Mouse (Mus musculus) kidney, embryonic 14.5 days (tissue): ENCODE measurements around the gene Urad. TPM values are rescaled to one million over a fixed set of nuclear protein-coding genes. Genes with fewer than 3 reads are reported as not detected.

ENCODE experiments used
- ATAC-seq: fragments of 200-750 bp; cut with Nextera tagmentation; 2 replicates; pipeline ENCODE4 v1.8.0; 2017; ENCODE audit warnings: moderate number of reproducible peaks, mild to moderate bottlenecking, moderate TSS enrichment, moderate library complexity; ENCODE audit not compliant: low FRiP score, low TSS enrichment
- H3K27ac ChIP-seq: fragments of 300-500 bp; sonication (generic); 2 replicates; pipeline ENCODE4 v1.5.1; 2014; ENCODE audit warnings: low read depth, mild to moderate bottlenecking, low read length, moderate library complexity, mixed read lengths
- H3K27me3 ChIP-seq: fragments of 300-500 bp; sonication (generic); 2 replicates; pipeline ENCODE4 v1.6.1; 2014; ENCODE audit warnings: mild to moderate bottlenecking, low read length; ENCODE audit not compliant: control insufficient read depth, insufficient read depth
- H3K36me3 ChIP-seq: fragments of 300-500 bp; sonication (generic); 2 replicates; pipeline ENCODE4 v1.6.1; 2014; ENCODE audit warnings: low read length, mixed read lengths; ENCODE audit not compliant: control insufficient read depth, insufficient read depth
- H3K4me1 ChIP-seq: fragments of 300-500 bp; sonication (generic); 2 replicates; pipeline ENCODE4 v1.6.1; 2014; ENCODE audit warnings: low read length, mixed read lengths; ENCODE audit not compliant: control insufficient read depth, insufficient read depth
- H3K4me2 ChIP-seq: fragments of 300-500 bp; sonication (generic); replicated peaks from 2 replicates; pipeline ENCODE4 v1.6.1; 2014; ENCODE audit warnings: low read depth, mild to moderate bottlenecking, low read length
- H3K4me3 ChIP-seq: fragments of 300-500 bp; sonication (generic); 2 replicates; pipeline ENCODE4 v1.5.1; 2014; ENCODE audit warnings: mild to moderate bottlenecking, low read length
- H3K9ac ChIP-seq: fragments of 300-500 bp; sonication (generic); 2 replicates; pipeline ENCODE4 v1.6.1; 2014; ENCODE audit warnings: low read depth, mild to moderate bottlenecking, low read length, moderate library complexity
- H3K9me3 ChIP-seq: fragments of 300-500 bp; sonication (generic); 2 replicates; pipeline ENCODE4 v1.6.1; 2016; ENCODE audit warnings: low read length; ENCODE audit not compliant: control insufficient read depth
- WGBS: fragments of 180-500 bp; shearing (Covaris S2); extraction: QIAGEN DNeasy Blood & Tissue Kit; methylation state at CpG from one replicate; pipeline ENCODE4 v1.1.7; 2014; 5-methylcytosine and 5-hydroxymethylcytosine counted together
- polyA plus RNA-seq: library from polyadenylated mRNA; unstranded; fragments of >200 nt; fragmentation: Nextera tagmentation; extraction: Ambion mirVana; gene quantifications from 2 replicates; pipeline ENCODE4 v1.2.1, GENCODE M21; 2014

Gene Urad
- polyA plus RNA-seq, 1 experiment from 2014 or later: not detected

DNA sequence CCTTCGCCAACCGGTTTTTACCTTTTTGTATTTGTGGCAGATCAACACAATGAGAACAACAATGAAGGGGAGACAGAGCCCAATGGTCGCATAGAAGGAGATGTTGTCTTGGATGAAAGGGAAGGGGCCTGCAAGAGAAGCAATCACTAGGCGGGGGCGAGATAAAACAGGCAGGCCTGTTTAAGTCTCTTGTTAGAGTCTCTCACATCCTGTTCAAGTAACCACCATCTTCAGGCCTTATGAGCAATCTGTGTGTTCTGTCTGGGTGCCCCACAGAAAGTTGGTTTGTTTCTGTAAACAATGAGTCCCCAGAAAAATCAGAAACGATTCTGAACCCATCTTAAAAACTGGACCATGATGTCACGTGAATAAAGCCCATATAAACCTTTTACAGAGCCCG, 32.7 kb upstream of the Urad start:
- no peak for ATAC-seq
- Histone ChIP-seq H3K9me3 (no peaks in the 10 kb centered on the region), H3K27ac (no peak overlapping the region), H3K4me2 (no peak overlapping the region), H3K4me3 (no peak overlapping the region), H3K4me1 (no peaks in the 10 kb centered on the region), H3K9ac (no peak overlapping the region), H3K36me3 (no peaks in the 10 kb centered on the region), H3K27me3 (no peaks in the 10 kb centered on the region)
- whole genome bisulfite sequencing: 87% methylated on average over 8 of the region's 8 CpGs

DNA sequence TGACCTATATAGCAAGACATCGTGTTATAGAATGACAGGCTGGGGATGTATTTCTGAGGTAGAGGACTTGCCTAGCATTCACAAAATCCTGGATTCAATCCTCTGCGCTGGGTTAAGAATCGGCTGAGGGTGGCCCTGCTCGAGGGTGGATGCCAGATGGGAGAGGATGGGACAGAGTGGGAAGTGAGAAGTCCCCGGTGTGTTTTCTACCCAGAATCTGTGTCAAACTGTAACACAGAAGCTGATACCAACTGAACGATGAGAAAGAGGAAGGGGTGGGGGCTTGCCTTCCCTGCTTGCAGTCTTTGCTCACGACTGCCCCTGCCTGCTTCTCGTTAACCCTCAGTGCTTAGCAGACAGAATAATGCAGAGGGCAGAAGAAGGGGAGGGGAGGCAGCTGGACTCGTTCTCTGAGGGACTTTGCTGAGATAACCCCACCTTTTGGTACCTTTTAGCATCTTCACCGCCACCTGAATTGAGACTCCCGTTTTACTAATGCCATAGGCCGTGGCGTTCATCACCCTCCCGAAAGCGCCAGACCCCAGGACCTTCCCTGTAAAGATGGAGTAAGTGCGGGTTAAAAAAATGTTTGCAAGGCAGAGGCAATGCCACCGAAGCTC, 32.0 kb upstream of the Urad start:
- no peak for ATAC-seq
- H3K27me3 ChIP-seq: no peaks in the 10 kb centered on the region
- WGBS: 64% methylated on average over 17 of the region's 17 CpGs
- H3K4me2 ChIP-seq: no peak overlapping the region
- no peak overlapping the region for H3K9ac ChIP-seq
- H3K4me3 ChIP-seq: no peak overlapping the region
- no peaks in the 10 kb centered on the region for H3K9me3 ChIP-seq
- no peaks in the 10 kb centered on the region for H3K4me1 ChIP-seq
- H3K27ac ChIP-seq: no peak overlapping the region
- H3K36me3 ChIP-seq: no peaks in the 10 kb centered on the region

DNA sequence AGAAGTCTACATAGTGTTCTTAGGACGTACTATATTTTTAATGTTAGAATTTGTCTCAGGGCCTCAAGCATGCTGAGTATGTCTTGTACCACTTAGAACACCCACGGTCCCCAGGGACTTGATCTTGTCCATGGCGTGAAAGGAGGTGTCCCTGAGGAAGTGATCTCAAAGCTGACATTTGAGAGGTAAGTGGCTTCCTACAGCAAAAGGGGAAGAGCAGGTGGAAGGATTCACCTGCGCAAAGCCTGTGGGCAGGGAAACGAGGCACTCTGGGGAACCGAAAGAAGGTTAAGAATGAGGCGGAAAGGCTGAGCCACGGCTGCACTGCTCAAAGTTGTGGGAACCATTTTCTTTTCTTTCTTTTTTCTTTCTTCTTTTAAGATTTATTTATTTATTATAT, 29.7 kb upstream of the Urad start:
- H3K4me2 ChIP-seq: no peak overlapping the region
- H3K27ac ChIP-seq: no peak overlapping the region
- 90% methylated on average over 8 of the region's 8 CpGs for WGBS
- no peaks in the 10 kb centered on the region for H3K36me3 ChIP-seq
- no peaks in the 10 kb centered on the region for H3K27me3 ChIP-seq
- H3K4me3 ChIP-seq: no peak overlapping the region
- no peaks in the 10 kb centered on the region for H3K9me3 ChIP-seq
- no peak overlapping the region for H3K9ac ChIP-seq
- no peak for ATAC-seq
- no peaks in the 10 kb centered on the region for H3K4me1 ChIP-seq

DNA sequence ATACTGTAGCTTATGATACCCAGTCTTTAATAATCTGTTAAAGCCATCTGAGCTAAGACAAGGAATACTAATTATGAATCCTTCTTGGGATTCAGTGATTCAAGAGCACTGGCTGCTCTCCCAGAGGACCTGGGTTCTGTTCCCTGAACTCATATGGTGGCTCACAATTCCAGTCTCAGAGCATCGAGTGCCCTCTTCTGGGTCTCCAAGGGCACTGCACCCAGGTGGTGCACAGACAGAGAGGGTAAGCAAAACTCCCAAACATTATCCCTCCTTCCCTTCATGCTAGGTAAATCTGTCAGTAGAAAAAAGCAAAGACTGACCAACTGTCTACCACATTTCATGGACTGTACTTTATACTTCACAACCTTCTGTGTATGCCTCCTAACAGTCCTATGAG, 23.7 kb upstream of the Urad start:
- no peak for ATAC-seq
- WGBS: 89% methylated on average over 1 of the region's 1 CpGs
- Histone ChIP-seq H3K27me3 (no peaks in the 10 kb centered on the region), H3K27ac (no peak overlapping the region), H3K9me3 (no peaks in the 10 kb centered on the region), H3K4me2 (no peak overlapping the region), H3K36me3 (no peaks in the 10 kb centered on the region), H3K4me1 (no peaks in the 10 kb centered on the region), H3K9ac (no peak overlapping the region), H3K4me3 (no peak overlapping the region)

DNA sequence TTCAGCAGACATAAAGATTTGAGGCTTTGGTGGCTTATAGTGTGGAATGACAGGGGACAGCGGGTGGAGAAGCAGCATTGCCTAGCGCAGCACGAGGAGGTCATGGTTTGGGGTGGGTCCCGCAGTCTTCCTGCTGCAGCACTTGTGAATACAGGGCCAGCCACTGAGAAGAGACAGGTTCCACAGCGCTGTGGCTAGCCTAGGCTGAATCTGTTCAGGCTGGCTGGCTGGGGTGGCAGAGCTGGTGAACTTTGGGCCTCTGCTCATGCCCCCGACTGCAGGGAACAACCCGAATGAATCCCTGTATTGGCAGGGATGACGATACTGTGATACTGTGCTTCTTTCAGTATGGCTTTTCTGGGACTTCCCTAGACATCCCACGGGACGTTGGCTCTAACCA, 21.7 kb upstream of the Urad start:
- no peaks in the 10 kb centered on the region for H3K4me1 ChIP-seq
- H3K27ac ChIP-seq: no peak overlapping the region
- no peak for ATAC-seq
- 89% methylated on average over 10 of the region's 10 CpGs for WGBS
- H3K4me2 ChIP-seq: no peak overlapping the region
- H3K9me3 ChIP-seq: no peaks in the 10 kb centered on the region
- no peak overlapping the region for H3K9ac ChIP-seq
- H3K4me3 ChIP-seq: no peak overlapping the region
- no peaks in the 10 kb centered on the region for H3K27me3 ChIP-seq
- no peaks in the 10 kb centered on the region for H3K36me3 ChIP-seq

DNA sequence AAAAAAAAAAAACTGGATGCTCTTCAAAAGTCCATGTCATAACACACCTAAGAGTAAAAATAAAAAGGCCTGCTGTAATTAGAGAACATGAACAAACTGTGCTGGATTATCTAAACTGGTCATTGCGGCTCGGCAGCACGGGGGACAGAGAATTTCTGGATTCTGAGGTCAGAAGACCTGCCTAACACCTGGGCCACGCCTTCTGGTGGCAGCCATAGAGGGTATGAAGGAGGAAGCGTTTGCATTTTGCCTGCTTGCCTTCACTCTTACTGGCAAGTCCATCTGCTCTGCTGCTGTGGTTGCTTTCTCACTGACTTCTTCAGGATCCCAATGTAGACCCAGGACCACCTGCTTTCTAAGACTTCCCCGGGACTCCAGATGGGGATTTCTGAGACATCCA, 20.7 kb upstream of the Urad start:
- no peak overlapping the region for H3K9ac ChIP-seq

DNA sequence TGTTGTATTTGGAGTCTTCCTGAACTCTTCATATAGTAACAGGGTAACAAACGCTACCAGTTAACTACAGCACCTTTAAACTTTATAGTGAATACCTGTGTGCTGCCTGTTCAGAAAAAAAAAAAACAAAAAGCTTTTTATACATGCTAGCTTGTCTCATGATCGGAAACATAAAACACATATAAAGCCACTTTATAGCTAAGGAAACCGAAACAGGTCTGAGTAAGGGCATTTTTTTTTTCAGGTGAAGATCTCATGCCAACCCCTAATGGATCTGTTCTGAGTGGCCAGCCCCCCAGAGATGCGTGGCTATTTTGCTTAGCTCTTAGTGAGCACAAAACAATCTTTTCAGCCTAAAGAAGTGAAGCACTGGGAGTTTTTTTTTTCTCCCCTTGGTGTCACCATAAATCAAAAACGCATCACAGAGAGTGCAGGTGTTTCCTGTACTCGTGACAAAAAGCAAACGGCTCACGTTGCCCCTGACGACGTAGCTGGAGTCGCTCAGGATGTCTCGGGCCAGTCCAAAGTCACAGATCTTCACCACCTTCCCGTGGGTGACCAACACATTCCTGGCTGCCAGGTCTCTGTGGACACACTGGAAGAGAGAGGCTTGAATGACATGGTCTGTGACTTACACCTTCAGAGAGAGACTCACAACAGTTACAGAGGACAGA, 18.6 kb upstream of the Urad start:
- H3K9ac ChIP-seq: no peak overlapping the region
- ATAC-seq: no peak
- H3K36me3 ChIP-seq: no peaks in the 10 kb centered on the region
- no peaks in the 10 kb centered on the region for H3K4me1 ChIP-seq
- H3K4me3 ChIP-seq: no peak overlapping the region
- H3K9me3 ChIP-seq: no peaks in the 10 kb centered on the region
- no peaks in the 10 kb centered on the region for H3K27me3 ChIP-seq
- no peak overlapping the region for H3K27ac ChIP-seq
- WGBS: 34% methylated on average over 13 of the region's 13 CpGs
- H3K4me2 ChIP-seq: no peak overlapping the region

More for the DNA sequence above, 20.7 kb upstream of the Urad start:
- no peaks in the 10 kb centered on the region for H3K4me1 ChIP-seq
- H3K4me3 ChIP-seq: no peak overlapping the region
- no peaks in the 10 kb centered on the region for H3K9me3 ChIP-seq
- no peak overlapping the region for H3K4me2 ChIP-seq
- no peak for ATAC-seq
- no peaks in the 10 kb centered on the region for H3K27me3 ChIP-seq
- H3K36me3 ChIP-seq: no peaks in the 10 kb centered on the region
- H3K27ac ChIP-seq: no peak overlapping the region
- 91% methylated on average over 6 of the region's 6 CpGs for WGBS

DNA sequence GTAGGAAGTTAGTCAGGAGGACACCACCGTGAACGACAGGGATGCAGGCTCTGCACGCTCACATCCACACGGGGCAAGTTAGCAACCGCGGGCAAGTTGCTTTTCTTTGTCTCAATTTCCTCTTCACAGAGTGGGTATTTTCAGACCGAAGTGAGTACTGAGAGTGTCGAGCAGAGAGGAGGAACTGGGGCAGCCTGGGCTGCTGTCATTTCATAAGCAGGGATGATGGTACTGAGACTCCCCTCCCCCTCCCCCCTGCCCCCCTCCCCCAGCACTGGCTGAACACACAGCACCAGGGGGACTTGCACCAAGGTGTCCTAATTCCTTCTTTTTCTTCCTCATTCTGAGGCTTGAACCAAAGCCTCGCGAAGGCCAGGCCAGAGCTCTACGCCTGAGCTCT, 17.3 kb upstream of the Urad start:
- H3K27ac ChIP-seq: no peak overlapping the region
- no peaks in the 10 kb centered on the region for H3K27me3 ChIP-seq
- H3K9ac ChIP-seq: no peak overlapping the region
- no peaks in the 10 kb centered on the region for H3K36me3 ChIP-seq
- H3K4me3 ChIP-seq: no peak overlapping the region
- H3K9me3 ChIP-seq: no peaks in the 10 kb centered on the region
- no peak for ATAC-seq
- 82% methylated on average over 11 of the region's 11 CpGs for WGBS
- no peaks in the 10 kb centered on the region for H3K4me1 ChIP-seq
- no peak overlapping the region for H3K4me2 ChIP-seq

DNA sequence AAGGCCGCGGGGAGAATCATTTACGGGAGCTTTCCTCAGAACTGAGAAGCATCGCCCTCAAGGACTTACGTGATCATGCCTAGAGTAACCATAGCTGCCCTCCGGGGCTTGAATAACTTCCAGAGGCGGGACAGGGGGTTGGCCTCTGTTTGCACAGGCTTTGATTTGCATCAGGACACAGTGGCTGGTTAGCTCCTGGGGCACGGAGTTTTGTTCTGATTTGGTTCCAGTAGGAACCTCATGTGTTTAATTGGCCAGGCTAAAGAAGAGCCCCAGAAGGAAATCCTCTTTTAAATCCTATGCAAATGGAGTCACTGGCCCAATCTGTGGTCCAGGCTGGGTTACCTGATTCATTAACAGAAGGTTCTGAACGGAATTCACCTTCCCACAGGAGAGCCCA, 16.7 kb upstream of the Urad start:
- Histone ChIP-seq H3K36me3 (no peaks in the 10 kb centered on the region), H3K27me3 (no peaks in the 10 kb centered on the region), H3K27ac (no peak overlapping the region), H3K9ac (no peak overlapping the region), H3K9me3 (no peaks in the 10 kb centered on the region), H3K4me2 (no peak overlapping the region), H3K4me1 (no peaks in the 10 kb centered on the region), H3K4me3 (no peak overlapping the region)
- ATAC-seq: no peak
- 61% methylated on average over 9 of the region's 9 CpGs for WGBS
